Mouse (Mus musculus): ENCODE measurements around the gene Crct1. TPM values are rescaled to one million over a fixed set of nuclear protein-coding genes. Genes with fewer than 3 reads are reported as not detected.

The Crct1 gene
- polyA plus RNA-seq, 1 experiment from 2014 or later, result not detected

GRCm38 (mm10) chr3:92998691-92999090, 16.8 kb downstream of the Crct1 start:
- WGBS, result 7% methylated on average over 7 of the region's 7 CpGs

GRCm38 (mm10) chr3:92991926-92992325, 23.6 kb downstream of the Crct1 start, which contains the start of gene Lce3f:
Lce3f (plus strand) TSS chr3:92992226.
- Histone ChIP-seq H3K9me3 (no peaks in the 10 kb centered on the region), H3K27ac (no peak within 1 kb of the TSS), H3K36me3 (replicated peaks) (no peaks in the 10 kb centered on the region), H3K27me3 (ENCODE audit: poor library complexity, severe bottlenecking) (no peaks in the 10 kb centered on the region), H3K4me1 (no peaks in the 10 kb centered on the region), H3K4me3 (no peak within 1 kb of the TSS)
- DNase-seq (ENCODE audit: extremely low spot score, low spot score), result no peak

More at GRCm38 (mm10) chr3:92998691-92999090, 16.8 kb downstream of the Crct1 start:
- no peaks in the 10 kb centered on the region for H3K4me1 ChIP-seq
- DNase-seq (ENCODE audit: extremely low spot score, low spot score), result peak; percentile 71
- H3K9me3 ChIP-seq, result no peaks in the 10 kb centered on the region
- no peaks in the 10 kb centered on the region for H3K27me3 ChIP-seq (ENCODE audit: poor library complexity, severe bottlenecking)
- no peak overlapping the region for H3K4me3 ChIP-seq
- H3K36me3 ChIP-seq (replicated peaks), result no peaks in the 10 kb centered on the region
- H3K27ac ChIP-seq, result no peak overlapping the region

- Histone ChIP-seq H3K4me3 (no peak overlapping the region), H3K36me3 (replicated peaks) (no peaks in the 10 kb centered on the region), H3K27me3 (ENCODE audit: poor library complexity, severe bottlenecking) (no peaks in the 10 kb centered on the region), H3K27ac (no peak overlapping the region), H3K4me1 (no peaks in the 10 kb centered on the region), H3K9me3 (no peaks in the 10 kb centered on the region)
- no peak for DNase-seq (ENCODE audit: extremely low spot score, low spot score)
- WGBS, result 78% methylated on average over 2 of the region's 2 CpGs
Observed at GRCm38 (mm10) chr3:92978484-92978883, 37.0 kb downstream of the Crct1 start.

GRCm38 (mm10) chr3:92966761-92967160, 48.7 kb downstream of the Crct1 start, which contains the start of gene Lce3e:
Lce3e (plus strand) TSS chr3:92967061.
- no peaks in the 10 kb centered on the region for H3K27me3 ChIP-seq (ENCODE audit: poor library complexity, severe bottlenecking)
- 91% methylated on average over 2 of the region's 2 CpGs for WGBS
- H3K36me3 ChIP-seq (replicated peaks), result no peaks in the 10 kb centered on the region
- no peaks in the 10 kb centered on the region for H3K4me1 ChIP-seq
- H3K4me3 ChIP-seq, result no peak within 1 kb of the TSS
- DNase-seq (ENCODE audit: extremely low spot score, low spot score), result no peak
- no peaks in the 10 kb centered on the region for H3K9me3 ChIP-seq
- no peak within 1 kb of the TSS for H3K27ac ChIP-seq

Other genes with a start within 250 kb of the Crct1 start
- not detected in 2 replicates for gene Lce1i, start 236.8 kb downstream of the Crct1 start, polyA plus RNA-seq (2016; fragmentation: Nextera tagmentation; extraction: Ambion mirVana)
- not detected in 2 replicates for gene Lce1j, start 225.2 kb downstream of the Crct1 start, polyA plus RNA-seq (2016; fragmentation: Nextera tagmentation; extraction: Ambion mirVana)
- not detected in 2 replicates for gene Lce1k, start 207.8 kb downstream of the Crct1 start, polyA plus RNA-seq (2016; fragmentation: Nextera tagmentation; extraction: Ambion mirVana)
- not detected in 2 replicates for gene Kprp, start 188.4 kb downstream of the Crct1 start, polyA plus RNA-seq (2016; fragmentation: Nextera tagmentation; extraction: Ambion mirVana)
- not detected in 2 replicates for gene Lce1l, start 164.4 kb downstream of the Crct1 start, polyA plus RNA-seq (2016; fragmentation: Nextera tagmentation; extraction: Ambion mirVana)
- not detected in 2 replicates for gene 2310050C09Rik, start 145.5 kb downstream of the Crct1 start, polyA plus RNA-seq (2016; fragmentation: Nextera tagmentation; extraction: Ambion mirVana)
- gene Lce3a, start 89.5 kb downstream of the Crct1 start, polyA plus RNA-seq (2016; fragmentation: Nextera tagmentation; extraction: Ambion mirVana), result not detected in 2 replicates
- gene Lce3b, start 82.7 kb downstream of the Crct1 start, polyA plus RNA-seq (2016; fragmentation: Nextera tagmentation; extraction: Ambion mirVana), result not detected in 2 replicates
- not detected in 2 replicates for gene Lce3c, start 71.2 kb downstream of the Crct1 start, polyA plus RNA-seq (2016; fragmentation: Nextera tagmentation; extraction: Ambion mirVana)
- gene Lce3d, start 58.3 kb downstream of the Crct1 start, polyA plus RNA-seq (2016; fragmentation: Nextera tagmentation; extraction: Ambion mirVana), result not detected in 2 replicates
- not detected in 2 replicates for gene Lce3e, start 48.6 kb downstream of the Crct1 start, polyA plus RNA-seq (2016; fragmentation: Nextera tagmentation; extraction: Ambion mirVana)
- not detected in 2 replicates for gene Lce3f, start 23.5 kb downstream of the Crct1 start, polyA plus RNA-seq (2016; fragmentation: Nextera tagmentation; extraction: Ambion mirVana)
- not detected in 2 replicates for gene Lce1m, start 3.4 kb upstream of the Crct1 start, polyA plus RNA-seq (2016; fragmentation: Nextera tagmentation; extraction: Ambion mirVana)
- not detected in 2 replicates for gene Gm4858, start 53.1 kb upstream of the Crct1 start, polyA plus RNA-seq (2016; fragmentation: Nextera tagmentation; extraction: Ambion mirVana)
- gene Crnn, start 129.1 kb upstream of the Crct1 start, polyA plus RNA-seq (2016; fragmentation: Nextera tagmentation; extraction: Ambion mirVana), result not detected in 2 replicates
- gene Flg2, start 181.6 kb upstream of the Crct1 start, polyA plus RNA-seq (2016; fragmentation: Nextera tagmentation; extraction: Ambion mirVana), result not detected in 2 replicates

Data from forebrain, embryonic 10.5 days (tissue).